Mouse (Mus musculus) megakaryocyte progenitor cell, adult 5-6 weeks (primary cell): ENCODE data around the gene Zfp987. TPM values are rescaled to one million over a fixed set of nuclear protein-coding genes. Genes with fewer than 3 reads are reported as not detected.
A peak's percentile ranks its signal among the peaks of the same experiment; 100 is the strongest.

Experiments
- ATAC-seq: replicated peaks from 2 replicates; pipeline ENCODE4 v1.8.0; 2016; ENCODE audit warnings: mild to moderate bottlenecking, moderate TSS enrichment, inconsistent platforms; ENCODE audit not compliant: poor library complexity
- total RNA-seq, 2 experiments: library from RNA; stranded (forward) in 1 of 2; stranded (reverse) in 1 of 2; fragments of 157-497, 149-512 nt in 1 of 2; fragments of 200-1000 nt in 1 of 2; gene quantifications; 2 replicates each; pipeline versions ENCODE4 v1.2.3 to v1.2.4; 2015 to 2017

Zfp987 gene
- total RNA-seq, 2 experiments from 2014 or later, result 0.92 to 1.9 TPM

DNA sequence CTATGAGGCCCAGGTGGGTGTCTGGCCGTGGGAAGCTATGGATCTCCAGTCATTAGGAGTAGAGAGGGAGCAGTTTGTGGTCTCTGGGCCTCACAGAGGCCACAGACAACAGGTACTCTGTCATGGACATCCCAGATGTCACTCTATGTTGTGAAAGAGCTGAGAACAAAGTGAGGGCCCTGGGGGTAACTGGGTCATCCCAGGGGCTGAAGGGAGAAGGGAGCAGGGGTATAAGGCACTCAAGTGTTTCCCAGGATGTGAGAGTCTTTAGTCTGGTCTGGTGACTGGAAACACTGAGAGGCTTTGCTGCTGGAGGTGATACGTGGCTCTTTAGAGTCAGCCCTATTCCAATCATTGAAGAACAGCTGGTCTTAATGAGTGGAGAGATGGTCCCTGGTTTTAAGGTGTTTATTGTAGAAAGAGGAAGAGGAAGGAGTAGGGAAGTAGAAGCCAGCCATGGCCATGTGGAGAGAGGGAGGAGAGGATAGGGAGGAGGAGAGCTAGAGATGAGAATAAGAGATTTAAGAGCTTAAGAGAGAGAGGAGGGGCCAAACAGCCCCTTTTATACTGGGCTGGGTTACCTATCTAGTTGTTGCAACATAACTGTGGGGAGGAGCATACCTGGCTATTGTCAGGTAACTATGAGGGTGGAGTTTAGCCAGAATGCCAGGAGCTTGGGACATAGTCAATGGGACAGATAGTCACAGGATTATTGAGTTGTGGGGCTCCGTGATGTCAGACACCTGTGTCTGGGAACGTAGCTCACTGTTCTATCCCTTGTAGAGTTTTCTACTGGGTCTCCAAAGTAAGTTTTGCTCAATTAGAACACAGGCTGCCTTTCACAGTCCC lies 76.5 kb downstream of the Zfp987 start:
- ATAC-seq, result 0 out of 2 replicates have a peak, but pooled peaks have one; percentile 17

Other genes starting within 250 kb of the Zfp987 start
- gene Zfp986, start 228.5 kb upstream of the Zfp987 start, total RNA-seq (2015), result 0.27 TPM in 1 of 2 replicates, not detected in the other
- not detected in 2 replicates for gene Zfp986, start 228.5 kb upstream of the Zfp987 start, total RNA-seq (2017)
- gene Zfp600, start 59.5 kb downstream of the Zfp987 start, total RNA-seq (2015), result 0.85 TPM in 1 of 2 replicates, not detected in the other
- 1.5 TPM in 1 of 2 replicates, not detected in the other for gene Zfp600, start 59.5 kb downstream of the Zfp987 start, total RNA-seq (2017)